Mouse (Mus musculus): ENCODE data around the gene Lrmda. TPM values are rescaled to one million over a fixed set of nuclear protein-coding genes. Genes with fewer than 3 reads are reported as not detected.

Lrmda gene
- polyA plus RNA-seq, 1 experiment from 2014 or later: 0.53 TPM

GRCm38 (mm10) chr14:22308059-22308458, 288.5 kb downstream of the Lrmda start:
- H3K4me1 ChIP-seq (ENCODE audit: control insufficient read depth, insufficient read depth, low read length): no peaks in the 10 kb centered on the region
- no peak overlapping the region for H3K4me2 ChIP-seq (replicated peaks; ENCODE audit: low read depth, low read length)
- H3K9ac ChIP-seq (ENCODE audit: low read depth, low read length): no peak overlapping the region
- no peaks in the 10 kb centered on the region for H3K36me3 ChIP-seq (ENCODE audit: control insufficient read depth, insufficient read depth, low read length)
- H3K27me3 ChIP-seq (ENCODE audit: control insufficient read depth, insufficient read depth, low read length): no peaks in the 10 kb centered on the region
- 62% methylated on average over 6 of the region's 6 CpGs for WGBS
- no peak overlapping the region for H3K4me3 ChIP-seq (ENCODE audit: low read length)
- H3K27ac ChIP-seq (ENCODE audit: low read depth, low read length): no peak overlapping the region
- H3K9me3 ChIP-seq (ENCODE audit: control insufficient read depth, low read length): no peaks in the 10 kb centered on the region
- ATAC-seq (ENCODE audit: low FRiP score, low TSS enrichment): no peak

DNA sequence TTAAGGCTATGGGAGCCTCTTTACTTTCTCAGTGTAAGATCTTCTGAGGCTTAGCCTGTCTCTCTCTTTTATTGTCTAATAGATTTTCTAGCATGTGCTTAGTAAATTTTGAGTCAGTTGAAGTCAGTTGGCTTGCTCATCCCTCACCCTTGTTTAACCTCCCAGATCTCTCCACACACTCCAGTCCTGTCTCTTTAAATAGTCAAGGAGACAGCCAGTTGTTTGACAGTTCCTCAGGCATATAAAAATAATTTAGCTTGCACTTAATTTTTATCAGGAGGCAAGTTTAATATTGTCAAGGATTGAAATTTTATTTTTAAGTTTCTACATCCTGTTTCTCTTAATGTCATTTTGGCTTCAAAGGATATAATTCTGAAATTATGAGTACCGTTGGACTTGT, 303.5 kb downstream of the Lrmda start:
- H3K9ac ChIP-seq (ENCODE audit: low read depth, low read length): no peak overlapping the region
- whole genome bisulfite sequencing: 77% methylated on average over 1 of the region's 1 CpGs
- no peaks in the 10 kb centered on the region for H3K36me3 ChIP-seq (ENCODE audit: control insufficient read depth, insufficient read depth, low read length)
- ATAC-seq (ENCODE audit: low FRiP score, low TSS enrichment): no peak
- H3K27me3 ChIP-seq (ENCODE audit: control insufficient read depth, insufficient read depth, low read length): no peaks in the 10 kb centered on the region
- no peaks in the 10 kb centered on the region for H3K4me1 ChIP-seq (ENCODE audit: control insufficient read depth, insufficient read depth, low read length)
- H3K4me3 ChIP-seq (ENCODE audit: low read length): no peak overlapping the region
- H3K4me2 ChIP-seq (replicated peaks; ENCODE audit: low read depth, low read length): no peak overlapping the region
- H3K9me3 ChIP-seq (ENCODE audit: control insufficient read depth, low read length): peaks cover 1% of the 10 kb centered on the region; the same call in 1 of the 2 replicates
- no peak overlapping the region for H3K27ac ChIP-seq (ENCODE audit: low read depth, low read length)

GRCm38 (mm10) chr14:22323530-22324292, 304.2 kb downstream of the Lrmda start:
- no peak overlapping the region for H3K27ac ChIP-seq (ENCODE audit: low read depth, low read length)
- H3K9me3 ChIP-seq (ENCODE audit: control insufficient read depth, low read length): peaks cover 3% of the 10 kb centered on the region; the same call in 1 of the 2 replicates
- no peak overlapping the region for H3K4me3 ChIP-seq (ENCODE audit: low read length)
- no peaks in the 10 kb centered on the region for H3K36me3 ChIP-seq (ENCODE audit: control insufficient read depth, insufficient read depth, low read length)
- no peak overlapping the region for H3K9ac ChIP-seq (ENCODE audit: low read depth, low read length)
- H3K4me1 ChIP-seq (ENCODE audit: control insufficient read depth, insufficient read depth, low read length): no peaks in the 10 kb centered on the region
- ATAC-seq (ENCODE audit: low FRiP score, low TSS enrichment): no peak
- H3K27me3 ChIP-seq (ENCODE audit: control insufficient read depth, insufficient read depth, low read length): no peaks in the 10 kb centered on the region
- 86% methylated on average over 7 of the region's 7 CpGs for WGBS
- H3K4me2 ChIP-seq (replicated peaks; ENCODE audit: low read depth, low read length): no peak overlapping the region

DNA sequence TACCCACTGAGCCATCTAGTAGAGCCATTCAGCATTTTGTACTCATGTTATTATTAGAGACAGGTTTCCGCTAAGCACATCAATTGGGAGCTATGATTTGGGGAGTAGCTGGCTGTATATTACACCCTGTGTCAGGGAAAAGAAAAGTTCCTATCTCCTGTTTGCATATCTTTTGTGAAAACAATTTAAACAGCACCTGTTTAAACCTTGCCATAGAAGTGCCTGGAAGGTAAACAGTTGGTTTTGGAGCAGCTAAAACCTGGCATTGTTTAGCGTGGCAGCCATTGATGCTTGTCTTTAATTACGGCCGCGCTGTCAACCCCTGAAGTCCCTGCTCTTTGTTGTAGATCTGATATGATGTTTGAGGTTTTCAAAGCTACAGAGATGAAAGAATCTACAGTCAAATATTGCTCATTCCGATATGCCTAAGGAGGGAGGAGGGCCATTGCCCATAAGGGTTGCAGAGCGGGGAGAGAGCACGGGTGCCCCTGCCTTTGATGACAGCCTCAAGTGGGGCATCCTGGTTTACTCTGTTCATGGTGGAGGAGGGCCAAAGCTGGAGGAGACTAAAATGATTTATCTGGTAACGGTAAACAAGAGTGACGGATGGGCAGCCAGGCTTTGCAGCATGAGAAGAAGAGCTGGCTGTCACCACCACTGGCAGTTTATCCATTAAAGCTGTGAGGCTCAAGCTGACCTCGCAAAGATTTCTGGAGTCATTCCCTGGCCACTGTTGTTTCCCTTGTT, 306.9 kb downstream of the Lrmda start:
- Histone ChIP-seq H3K9me3 (ENCODE audit: control insufficient read depth, low read length) (peaks cover 3% of the 10 kb centered on the region; the same call in 1 of the 2 replicates), H3K9ac (ENCODE audit: low read depth, low read length) (no peak overlapping the region), H3K27ac (ENCODE audit: low read depth, low read length) (no peak overlapping the region), H3K36me3 (ENCODE audit: control insufficient read depth, insufficient read depth, low read length) (no peaks in the 10 kb centered on the region), H3K4me2 (replicated peaks; ENCODE audit: low read depth, low read length) (no peak overlapping the region), H3K27me3 (ENCODE audit: control insufficient read depth, insufficient read depth, low read length) (no peaks in the 10 kb centered on the region), H3K4me1 (ENCODE audit: control insufficient read depth, insufficient read depth, low read length) (no peaks in the 10 kb centered on the region), H3K4me3 (ENCODE audit: low read length) (no peak overlapping the region)
- 72% methylated on average over 11 of the region's 11 CpGs for WGBS
- ATAC-seq (ENCODE audit: low FRiP score, low TSS enrichment): no peak

DNA sequence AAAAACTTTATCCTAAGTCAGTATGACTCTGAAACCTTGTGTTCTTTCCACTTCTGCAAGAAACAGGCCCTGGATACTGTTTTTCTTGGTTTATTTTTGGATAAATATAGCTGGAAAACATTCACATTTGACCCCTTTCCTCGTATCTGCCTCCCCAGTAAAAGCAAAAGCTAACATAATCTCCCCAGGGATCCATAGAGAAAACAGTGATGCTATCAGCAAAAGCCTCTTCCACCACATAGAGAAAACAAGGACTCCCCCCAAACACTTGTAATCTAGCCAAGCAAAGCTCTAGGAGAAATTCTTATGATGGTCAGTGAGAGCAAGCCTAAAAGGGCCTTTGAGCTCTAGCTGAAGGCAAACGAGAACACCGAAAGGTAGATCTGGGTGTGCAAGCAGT, 309.7 kb downstream of the Lrmda start:
- Histone ChIP-seq H3K27ac (ENCODE audit: low read depth, low read length) (no peak overlapping the region), H3K27me3 (ENCODE audit: control insufficient read depth, insufficient read depth, low read length) (no peaks in the 10 kb centered on the region), H3K4me1 (ENCODE audit: control insufficient read depth, insufficient read depth, low read length) (no peaks in the 10 kb centered on the region), H3K4me3 (ENCODE audit: low read length) (no peak overlapping the region), H3K9me3 (ENCODE audit: control insufficient read depth, low read length) (peaks cover 3% of the 10 kb centered on the region; the same call in 1 of the 2 replicates), H3K4me2 (replicated peaks; ENCODE audit: low read depth, low read length) (no peak overlapping the region), H3K9ac (ENCODE audit: low read depth, low read length) (no peak overlapping the region), H3K36me3 (ENCODE audit: control insufficient read depth, insufficient read depth, low read length) (no peaks in the 10 kb centered on the region)
- no peak for ATAC-seq (ENCODE audit: low FRiP score, low TSS enrichment)
- 62% methylated on average over 3 of the region's 3 CpGs for WGBS

GRCm38 (mm10) chr14:22335101-22335820, 315.7 kb downstream of the Lrmda start:
- H3K9me3 ChIP-seq (ENCODE audit: control insufficient read depth, low read length): no peaks in the 10 kb centered on the region
- 0 out of 2 replicates have a peak, but pooled peaks cover 4% of the 10 kb centered on the region for H3K4me1 ChIP-seq (ENCODE audit: control insufficient read depth, insufficient read depth, low read length)
- H3K4me3 ChIP-seq (ENCODE audit: low read length): no peak overlapping the region
- H3K27me3 ChIP-seq (ENCODE audit: control insufficient read depth, insufficient read depth, low read length): no peaks in the 10 kb centered on the region
- H3K36me3 ChIP-seq (ENCODE audit: control insufficient read depth, insufficient read depth, low read length): no peaks in the 10 kb centered on the region
- H3K27ac ChIP-seq (ENCODE audit: low read depth, low read length): no peak overlapping the region
- whole genome bisulfite sequencing: 72% methylated on average over 5 of the region's 5 CpGs
- no peak for ATAC-seq (ENCODE audit: low FRiP score, low TSS enrichment)
- no peak overlapping the region for H3K4me2 ChIP-seq (replicated peaks; ENCODE audit: low read depth, low read length)
- H3K9ac ChIP-seq (ENCODE audit: low read depth, low read length): no peak overlapping the region

DNA sequence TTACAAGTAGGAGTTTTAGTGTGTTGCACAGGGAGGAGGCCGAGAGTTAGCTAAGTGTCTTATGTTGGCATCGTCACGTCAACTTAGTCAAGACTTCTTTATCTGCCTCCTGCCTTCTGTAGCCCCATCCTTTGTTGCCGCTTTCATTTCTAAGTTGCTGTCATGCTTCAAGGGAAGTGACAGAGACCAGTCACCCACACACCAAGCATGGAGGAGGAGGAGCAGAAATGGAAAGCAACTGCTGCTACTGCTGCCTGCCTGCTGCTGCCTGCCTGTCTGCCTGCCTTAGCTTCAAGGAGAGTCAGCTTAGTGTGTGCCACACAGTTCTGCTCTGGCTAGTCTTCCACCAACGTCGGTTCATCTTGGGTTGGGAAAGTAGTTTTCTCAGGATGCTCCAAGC, 319.7 kb downstream of the Lrmda start:
- H3K4me1 ChIP-seq (ENCODE audit: control insufficient read depth, insufficient read depth, low read length): 0 out of 2 replicates have a peak, but pooled peaks cover 9% of the 10 kb centered on the region
- no peaks in the 10 kb centered on the region for H3K27me3 ChIP-seq (ENCODE audit: control insufficient read depth, insufficient read depth, low read length)
- ATAC-seq (ENCODE audit: low FRiP score, low TSS enrichment): no peak
- no peak overlapping the region for H3K27ac ChIP-seq (ENCODE audit: low read depth, low read length)
- H3K4me2 ChIP-seq (replicated peaks; ENCODE audit: low read depth, low read length): no peak overlapping the region
- WGBS: 69% methylated on average over 6 of the region's 6 CpGs
- no peaks in the 10 kb centered on the region for H3K36me3 ChIP-seq (ENCODE audit: control insufficient read depth, insufficient read depth, low read length)
- no peak overlapping the region for H3K4me3 ChIP-seq (ENCODE audit: low read length)
- no peaks in the 10 kb centered on the region for H3K9me3 ChIP-seq (ENCODE audit: control insufficient read depth, low read length)
- H3K9ac ChIP-seq (ENCODE audit: low read depth, low read length): no peak overlapping the region

DNA sequence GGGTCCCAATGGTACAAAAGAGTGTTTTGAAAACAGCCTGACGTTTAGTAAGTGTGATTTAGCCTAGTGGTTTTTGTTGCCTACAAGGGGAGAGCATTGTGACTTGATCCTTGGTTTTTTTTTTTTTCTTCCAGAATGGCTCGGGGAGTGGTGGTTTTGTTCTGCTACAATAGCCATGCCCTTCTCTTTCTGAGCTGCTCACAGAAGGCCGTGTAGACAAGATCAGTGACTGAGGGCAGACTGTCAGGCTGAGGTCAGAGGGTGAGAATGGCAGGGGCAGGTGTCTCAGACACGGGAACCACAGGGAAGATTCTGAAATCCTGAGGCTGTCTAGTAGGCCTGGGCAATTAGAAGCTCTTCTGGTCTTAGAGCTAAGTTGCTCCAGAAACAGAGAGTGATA, 323.8 kb downstream of the Lrmda start:
- WGBS: 31% methylated on average over 4 of the region's 4 CpGs
- no peak for ATAC-seq (ENCODE audit: low FRiP score, low TSS enrichment)

More for the DNA sequence above, 323.8 kb downstream of the Lrmda start:
- Histone ChIP-seq H3K27me3 (ENCODE audit: control insufficient read depth, insufficient read depth, low read length) (no peaks in the 10 kb centered on the region), H3K9ac (ENCODE audit: low read depth, low read length) (no peak overlapping the region), H3K4me2 (replicated peaks; ENCODE audit: low read depth, low read length) (no peak overlapping the region), H3K4me1 (ENCODE audit: control insufficient read depth, insufficient read depth, low read length) (0 out of 2 replicates have a peak, but pooled peaks cover 9% of the 10 kb centered on the region), H3K36me3 (ENCODE audit: control insufficient read depth, insufficient read depth, low read length) (no peaks in the 10 kb centered on the region), H3K4me3 (ENCODE audit: low read length) (no peak overlapping the region), H3K9me3 (ENCODE audit: control insufficient read depth, low read length) (no peaks in the 10 kb centered on the region), H3K27ac (ENCODE audit: low read depth, low read length) (no peak overlapping the region)

Data from kidney, embryonic 14.5 days (tissue).